Mouse (Mus musculus): ENCODE measurements at regions not wholly inside any gene's neighbourhood (a gene's known extent, or its start where the extent isn't known, plus 50 kb on each side); places are given as distances from the start of the nearest gene placed in this dataset.

GRCm38 (mm10) chr3:41492031-41492726, 63.4 kb upstream of the Jade1 start:
- Histone ChIP-seq H3K36me3 (no peaks in the 10 kb centered on the region), H3K4me3 (no peak overlapping the region), H3K4me1 (replicated peaks) (peaks cover 4% of the 10 kb centered on the region), H3K27me3 (no peaks in the 10 kb centered on the region), H3K27ac (no peak overlapping the region), H3K9ac (no peak overlapping the region), H3K4me2 (no peak overlapping the region), H3K9me3 (replicated peaks) (no peaks in the 10 kb centered on the region)
- no peak for ATAC-seq (replicated peaks; ENCODE audit: insufficient number of reproducible peaks, insufficient read depth, low FRiP score, low read depth)
- WGBS = 74% methylated on average over 3 of the region's 3 CpGs

- no peak overlapping the region for H3K9ac ChIP-seq
- H3K36me3 ChIP-seq = no peaks in the 10 kb centered on the region
- no peak overlapping the region for H3K4me2 ChIP-seq
- 86% methylated on average over 4 of the region's 4 CpGs for WGBS
- H3K27me3 ChIP-seq = no peaks in the 10 kb centered on the region
- peaks cover 4% of the 10 kb centered on the region for H3K4me1 ChIP-seq (replicated peaks)
- no peak for ATAC-seq (replicated peaks; ENCODE audit: insufficient number of reproducible peaks, insufficient read depth, low FRiP score, low read depth)
- no peak overlapping the region for H3K4me3 ChIP-seq
- no peaks in the 10 kb centered on the region for H3K9me3 ChIP-seq (replicated peaks)
- no peak overlapping the region for H3K27ac ChIP-seq
Observed at GRCm38 (mm10) chr3:41491185-41491584, 64.3 kb upstream of the Jade1 start.

GRCm38 (mm10) chr3:41489998-41490397, 65.5 kb upstream of the Jade1 start:
- no peak overlapping the region for H3K27ac ChIP-seq

GRCm38 (mm10) chr3:41489571-41489970, 66.0 kb upstream of the Jade1 start:
- Histone ChIP-seq H3K27ac (no peak overlapping the region), H3K4me1 (replicated peaks) (peaks cover 4% of the 10 kb centered on the region), H3K4me3 (no peak overlapping the region), H3K4me2 (no peak overlapping the region), H3K9ac (no peak overlapping the region), H3K27me3 (no peaks in the 10 kb centered on the region), H3K9me3 (replicated peaks) (no peaks in the 10 kb centered on the region), H3K36me3 (no peaks in the 10 kb centered on the region)
- WGBS = 30% methylated on average over 3 of the region's 3 CpGs
- ATAC-seq (replicated peaks; ENCODE audit: insufficient number of reproducible peaks, insufficient read depth, low FRiP score, low read depth) = peak; percentile 53

More at GRCm38 (mm10) chr3:41489998-41490397, 65.5 kb upstream of the Jade1 start:
- H3K9me3 ChIP-seq (replicated peaks) = no peaks in the 10 kb centered on the region
- H3K4me2 ChIP-seq = no peak overlapping the region
- no peaks in the 10 kb centered on the region for H3K36me3 ChIP-seq
- H3K4me3 ChIP-seq = no peak overlapping the region
- no peak overlapping the region for H3K9ac ChIP-seq
- peaks cover 4% of the 10 kb centered on the region for H3K4me1 ChIP-seq (replicated peaks)
- no peak for ATAC-seq (replicated peaks; ENCODE audit: insufficient number of reproducible peaks, insufficient read depth, low FRiP score, low read depth)
- H3K27me3 ChIP-seq = no peaks in the 10 kb centered on the region

GRCm38 (mm10) chr3:41488229-41488774, 67.2 kb upstream of the Jade1 start:
- WGBS = 41% methylated on average over 1 of the region's 1 CpGs
- H3K36me3 ChIP-seq = no peaks in the 10 kb centered on the region
- H3K9ac ChIP-seq = no peak overlapping the region
- no peak overlapping the region for H3K4me2 ChIP-seq
- H3K4me3 ChIP-seq = no peak overlapping the region
- ATAC-seq (replicated peaks; ENCODE audit: insufficient number of reproducible peaks, insufficient read depth, low FRiP score, low read depth) = no peak
- peaks cover 4% of the 10 kb centered on the region for H3K4me1 ChIP-seq (replicated peaks)
- H3K27ac ChIP-seq = no peak overlapping the region
- no peaks in the 10 kb centered on the region for H3K27me3 ChIP-seq
- H3K9me3 ChIP-seq (replicated peaks) = no peaks in the 10 kb centered on the region

DNA sequence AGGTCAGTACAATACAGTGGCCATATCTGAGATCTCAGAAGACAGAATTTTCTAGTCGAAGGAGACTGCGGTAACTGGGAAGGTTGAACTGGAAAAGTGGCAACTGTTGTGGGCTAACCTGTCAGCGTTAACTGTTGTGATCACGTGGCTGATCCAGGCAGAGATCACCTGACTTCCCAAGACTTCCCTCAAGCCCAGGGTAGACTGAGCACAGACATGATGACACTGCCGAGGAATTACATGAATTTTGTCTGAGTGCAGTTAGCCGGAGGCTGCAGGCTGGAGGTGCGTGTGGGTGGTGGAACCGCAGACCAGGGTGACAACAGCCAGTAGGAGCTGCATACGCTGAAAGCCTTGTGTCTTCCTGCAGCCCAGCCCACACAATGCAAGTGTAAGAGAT, 70.6 kb upstream of the Jade1 start:
- H3K27me3 ChIP-seq = no peaks in the 10 kb centered on the region
- no peak for ATAC-seq (replicated peaks; ENCODE audit: insufficient number of reproducible peaks, insufficient read depth, low FRiP score, low read depth)
- WGBS = 58% methylated on average over 9 of the region's 9 CpGs
- H3K4me1 ChIP-seq (replicated peaks) = peaks cover 4% of the 10 kb centered on the region
- no peak overlapping the region for H3K27ac ChIP-seq
- no peaks in the 10 kb centered on the region for H3K9me3 ChIP-seq (replicated peaks)
- no peak overlapping the region for H3K9ac ChIP-seq
- H3K4me3 ChIP-seq = no peak overlapping the region
- no peak overlapping the region for H3K4me2 ChIP-seq
- no peaks in the 10 kb centered on the region for H3K36me3 ChIP-seq

DNA sequence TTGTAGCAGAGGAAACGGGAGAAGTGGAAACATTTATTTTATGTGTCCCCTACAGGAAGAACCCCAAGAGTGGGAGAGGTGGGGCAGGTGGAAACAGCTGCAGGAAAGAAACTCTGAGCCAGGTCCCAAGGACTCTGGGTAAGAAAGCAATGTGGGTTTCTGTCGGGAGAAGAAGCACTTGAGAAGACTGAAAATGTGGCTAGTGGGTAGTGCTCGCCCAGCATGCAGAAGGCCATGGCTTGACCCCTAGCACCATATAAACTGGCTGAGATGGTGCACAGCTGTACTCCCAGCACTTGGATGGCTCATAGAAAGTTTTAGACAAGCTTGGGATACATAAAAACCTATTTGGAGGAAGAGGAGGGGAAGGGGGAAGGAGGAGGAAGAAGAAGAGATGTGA, 71.9 kb upstream of the Jade1 start:
- WGBS = 54% methylated on average over 3 of the region's 3 CpGs
- Histone ChIP-seq H3K36me3 (no peaks in the 10 kb centered on the region), H3K27ac (no peak overlapping the region), H3K4me2 (no peak overlapping the region), H3K4me1 (replicated peaks) (no peaks in the 10 kb centered on the region), H3K9ac (no peak overlapping the region), H3K27me3 (no peaks in the 10 kb centered on the region), H3K9me3 (replicated peaks) (no peaks in the 10 kb centered on the region), H3K4me3 (no peak overlapping the region)
- ATAC-seq (replicated peaks; ENCODE audit: insufficient number of reproducible peaks, insufficient read depth, low FRiP score, low read depth) = no peak

DNA sequence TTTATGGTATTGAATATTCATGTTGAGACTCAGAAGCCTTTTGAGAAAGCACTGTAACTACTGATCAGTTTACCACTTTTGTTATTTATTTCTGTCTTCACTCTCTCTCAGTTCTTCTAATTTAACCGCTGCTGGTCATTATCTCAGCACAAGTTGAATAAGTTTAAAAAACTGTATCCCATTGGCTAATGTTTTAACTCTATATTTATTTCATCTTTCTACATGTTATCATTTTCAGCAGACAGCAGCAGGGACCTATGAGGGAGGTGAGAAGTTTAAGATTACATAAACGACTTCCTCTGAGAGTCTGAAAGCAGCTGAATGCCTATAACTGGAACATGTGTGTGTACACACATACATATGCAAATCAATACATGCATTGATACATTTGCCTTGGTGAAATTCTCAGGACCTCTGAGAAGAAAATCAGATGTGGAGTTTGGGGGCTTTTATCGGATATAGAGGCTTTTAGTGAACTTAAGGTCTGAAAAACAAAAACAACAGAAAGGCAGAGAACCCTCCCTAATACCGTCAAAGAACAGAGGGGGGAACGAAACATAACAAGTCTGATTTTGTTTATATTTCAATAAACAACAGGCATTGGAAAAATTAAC, 72.5 kb upstream of the Jade1 start:
- Histone ChIP-seq H3K4me1 (replicated peaks) (no peaks in the 10 kb centered on the region), H3K9ac (no peak overlapping the region), H3K36me3 (no peaks in the 10 kb centered on the region), H3K4me2 (no peak overlapping the region), H3K27me3 (no peaks in the 10 kb centered on the region), H3K27ac (no peak overlapping the region), H3K9me3 (replicated peaks) (no peaks in the 10 kb centered on the region), H3K4me3 (no peak overlapping the region)
- ATAC-seq (replicated peaks; ENCODE audit: insufficient number of reproducible peaks, insufficient read depth, low FRiP score, low read depth) = no peak
- WGBS = 59% methylated on average over 5 of the region's 5 CpGs

DNA sequence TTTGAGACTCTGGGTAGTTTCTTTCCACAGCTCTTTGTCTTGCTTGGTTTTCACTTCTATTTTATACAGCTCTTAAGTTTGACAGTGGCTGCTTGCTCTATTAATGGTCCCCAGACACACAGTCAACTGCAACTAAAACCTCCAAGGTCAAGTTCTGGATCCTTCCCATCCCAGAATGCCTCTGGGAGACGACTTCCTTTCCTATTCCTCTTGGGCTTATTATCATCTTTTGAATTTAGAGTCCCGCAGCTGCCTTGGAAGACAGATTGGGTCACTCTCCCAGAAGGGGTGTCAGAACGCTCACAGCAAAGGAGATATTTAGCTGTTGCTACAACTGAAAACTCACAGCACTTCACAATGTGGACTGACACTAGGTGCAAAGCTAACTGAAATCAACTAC, 75.3 kb upstream of the Jade1 start:
- whole genome bisulfite sequencing = 52% methylated on average over 3 of the region's 3 CpGs
- no peaks in the 10 kb centered on the region for H3K4me1 ChIP-seq (replicated peaks)

GRCm38 (mm10) chr3:41478971-41479370, 76.6 kb upstream of the Jade1 start:
- Histone ChIP-seq H3K27ac (no peak overlapping the region), H3K4me1 (replicated peaks) (no peaks in the 10 kb centered on the region), H3K4me2 (no peak overlapping the region), H3K27me3 (no peaks in the 10 kb centered on the region), H3K9ac (no peak overlapping the region), H3K4me3 (no peak overlapping the region), H3K9me3 (replicated peaks) (no peaks in the 10 kb centered on the region), H3K36me3 (no peaks in the 10 kb centered on the region)
- ATAC-seq (replicated peaks; ENCODE audit: insufficient number of reproducible peaks, insufficient read depth, low FRiP score, low read depth) = no peak
- WGBS = 81% methylated on average over 2 of the region's 2 CpGs

More for the DNA sequence above, 75.3 kb upstream of the Jade1 start:
- H3K4me2 ChIP-seq = no peak overlapping the region
- H3K36me3 ChIP-seq = no peaks in the 10 kb centered on the region
- no peak overlapping the region for H3K27ac ChIP-seq
- H3K4me3 ChIP-seq = no peak overlapping the region
- H3K9me3 ChIP-seq (replicated peaks) = no peaks in the 10 kb centered on the region
- H3K9ac ChIP-seq = no peak overlapping the region
- no peaks in the 10 kb centered on the region for H3K27me3 ChIP-seq
- no peak for ATAC-seq (replicated peaks; ENCODE audit: insufficient number of reproducible peaks, insufficient read depth, low FRiP score, low read depth)

GRCm38 (mm10) chr3:41476516-41476915, 79.0 kb upstream of the Jade1 start:
- Histone ChIP-seq H3K4me3 (no peak overlapping the region), H3K27ac (no peak overlapping the region), H3K27me3 (no peaks in the 10 kb centered on the region), H3K4me1 (replicated peaks) (no peaks in the 10 kb centered on the region), H3K9me3 (replicated peaks) (no peaks in the 10 kb centered on the region), H3K4me2 (no peak overlapping the region), H3K36me3 (no peaks in the 10 kb centered on the region), H3K9ac (no peak overlapping the region)
- WGBS = 81% methylated on average over 6 of the region's 6 CpGs
- no peak for ATAC-seq (replicated peaks; ENCODE audit: insufficient number of reproducible peaks, insufficient read depth, low FRiP score, low read depth)

DNA sequence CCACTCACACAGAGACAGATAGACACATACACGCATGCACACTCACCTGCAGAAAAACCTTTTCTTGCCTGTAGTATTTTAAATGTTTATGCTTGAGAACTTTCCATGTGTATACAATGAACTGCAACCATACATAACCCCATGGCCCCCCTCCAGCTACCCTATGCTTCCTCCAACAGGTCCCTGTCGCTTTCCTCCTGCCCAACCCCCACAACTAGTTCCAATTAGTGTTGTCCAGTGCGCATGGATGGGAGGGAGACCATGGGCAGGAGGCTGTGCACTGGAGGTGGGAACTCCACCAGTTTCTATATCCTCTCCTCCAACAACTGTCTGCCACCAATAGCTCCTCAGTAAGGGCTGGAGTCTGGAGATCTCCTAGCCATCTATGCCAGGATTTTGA, 82.9 kb upstream of the Jade1 start:
- Histone ChIP-seq H3K36me3 (no peaks in the 10 kb centered on the region), H3K27me3 (no peaks in the 10 kb centered on the region), H3K27ac (no peak overlapping the region), H3K9me3 (replicated peaks) (no peaks in the 10 kb centered on the region), H3K4me3 (no peak overlapping the region), H3K4me1 (replicated peaks) (no peaks in the 10 kb centered on the region), H3K4me2 (no peak overlapping the region), H3K9ac (no peak overlapping the region)
- ATAC-seq (replicated peaks; ENCODE audit: insufficient number of reproducible peaks, insufficient read depth, low FRiP score, low read depth) = no peak
- WGBS = 89% methylated on average over 3 of the region's 3 CpGs

Measured in heart, embryonic 15.5 days (tissue).